Mouse (Mus musculus): Measurements from ENCODE around the gene Olfr94.

DNA sequence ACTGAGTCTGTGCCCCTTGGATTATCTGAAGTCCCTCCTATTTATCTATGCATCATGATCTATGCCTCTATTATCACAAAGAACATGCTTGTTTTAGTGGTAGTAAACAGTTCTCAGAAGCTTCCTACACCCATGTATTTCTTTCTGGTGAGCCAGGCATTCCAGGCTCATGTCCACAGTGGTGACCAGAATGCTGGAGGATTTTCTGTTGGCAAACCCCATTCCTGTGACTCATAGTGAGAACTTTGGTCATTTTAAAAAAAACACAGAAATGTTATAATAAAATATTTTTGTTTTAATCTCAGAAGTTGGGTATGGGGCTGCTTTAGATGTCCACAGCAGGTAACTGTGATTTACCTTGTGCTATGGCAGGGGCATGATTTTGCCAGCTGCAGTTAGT is 48.7 kb upstream of the Olfr94 start:
- TF ChIP-seq CTCF (IDR thresholded peaks at IDR 0.05), result no peak
- TF ChIP-seq POLR2A (IDR thresholded peaks at IDR 0.05; ENCODE audit: insufficient read depth, low read depth, low read length), result no peak

All from heart, adult 2 months (tissue).